Mouse (Mus musculus): ENCODE results near the gene Ankdd1b. TPM values are rescaled to one million over a fixed set of nuclear protein-coding genes. Genes with fewer than 3 reads are reported as not detected.

The Ankdd1b gene
- total RNA-seq, 2 experiments from 2014 or later: not detected

- DNase-seq (ENCODE audit: extremely low spot score in 1 of 2, low spot score in 1 of 2): no peak
Observed at GRCm38 (mm10) chr13:96457566-96457965, 13.4 kb downstream of the Ankdd1b start.

DNA sequence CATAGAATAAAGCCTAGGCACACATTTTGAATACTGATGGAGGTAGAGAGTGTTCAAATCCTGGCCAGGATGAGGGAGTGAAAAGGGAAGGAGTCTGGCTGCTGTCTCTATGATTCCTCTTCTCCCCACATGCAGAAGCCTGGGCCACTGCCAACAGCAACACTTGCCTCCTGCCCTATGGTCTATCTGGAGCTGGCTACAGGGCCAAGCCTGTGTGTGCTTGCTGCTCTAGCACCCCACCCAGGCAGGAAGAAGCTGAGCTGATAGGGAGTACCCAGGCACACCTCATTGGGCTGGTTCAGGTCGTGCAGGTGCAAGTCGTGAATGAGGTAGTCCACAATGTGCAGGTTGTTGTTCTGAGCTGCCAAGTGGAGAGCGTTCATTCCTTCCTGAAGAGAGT lies 16.7 kb downstream of the Ankdd1b start:
- DNase-seq (ENCODE audit: extremely low spot score in 1 of 2, low spot score in 1 of 2): no peak

DNA sequence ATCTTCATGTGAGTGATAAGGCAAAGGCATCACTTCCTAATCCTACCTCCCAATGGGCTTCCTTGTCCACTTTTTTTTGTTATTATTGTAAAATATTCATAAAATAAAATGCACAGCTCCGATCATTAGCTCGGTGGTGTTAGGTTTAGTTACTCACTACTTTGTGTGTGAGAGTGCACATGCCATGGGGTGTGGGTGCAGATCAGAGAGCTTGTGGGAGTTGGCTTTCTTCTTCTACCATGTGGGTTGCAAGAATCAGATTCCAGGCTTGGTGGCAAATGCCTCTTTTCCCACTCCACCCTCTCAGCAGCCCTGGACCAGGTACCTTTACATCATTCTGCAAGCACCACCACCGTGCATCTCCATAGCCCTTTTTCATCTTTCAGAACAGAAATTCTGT lies 18.4 kb downstream of the Ankdd1b start:
- no peak for DNase-seq (ENCODE audit: extremely low spot score in 1 of 2, low spot score in 1 of 2)

DNA sequence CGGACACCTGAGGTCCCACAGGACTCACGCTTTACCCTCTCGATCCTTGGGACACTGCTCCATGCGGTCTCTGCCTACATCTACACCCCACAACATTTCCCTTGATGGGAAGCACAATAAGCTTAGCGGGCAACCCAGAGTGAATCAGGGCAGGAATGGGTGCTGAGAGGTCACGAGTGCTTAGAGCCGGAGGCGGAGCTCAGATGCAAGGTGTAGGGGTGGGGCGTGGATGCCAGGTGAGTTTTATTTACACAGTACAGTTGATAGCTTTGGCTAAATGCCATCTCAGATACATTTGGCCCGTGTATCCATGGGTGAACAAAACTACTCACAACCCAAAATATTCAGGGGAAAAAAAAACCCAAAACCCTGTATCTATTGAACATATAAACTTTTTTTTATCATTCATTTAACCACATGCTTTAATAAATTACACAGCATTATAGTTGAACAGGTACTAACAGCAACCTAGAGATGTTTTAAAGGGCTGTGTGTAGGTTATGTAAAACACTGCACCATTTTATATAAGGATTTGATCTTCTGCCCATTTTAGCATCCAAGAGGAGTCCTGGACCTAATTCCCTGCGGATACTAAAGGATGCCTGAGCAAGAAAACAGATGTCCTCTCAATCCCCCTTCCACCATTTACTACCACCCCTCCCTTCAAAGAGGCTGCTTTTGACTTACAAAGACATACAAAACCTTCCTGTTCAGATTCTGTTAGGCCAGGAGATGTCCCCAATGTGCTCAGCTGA lies 19.4 kb downstream of the Ankdd1b start:
- DNase-seq (ENCODE audit: extremely low spot score in 1 of 2, low spot score in 1 of 2): no peak

- DNase-seq (ENCODE audit: extremely low spot score in 1 of 2, low spot score in 1 of 2): no peak
Observed at GRCm38 (mm10) chr13:96450869-96451268, 20.1 kb downstream of the Ankdd1b start.

DNA sequence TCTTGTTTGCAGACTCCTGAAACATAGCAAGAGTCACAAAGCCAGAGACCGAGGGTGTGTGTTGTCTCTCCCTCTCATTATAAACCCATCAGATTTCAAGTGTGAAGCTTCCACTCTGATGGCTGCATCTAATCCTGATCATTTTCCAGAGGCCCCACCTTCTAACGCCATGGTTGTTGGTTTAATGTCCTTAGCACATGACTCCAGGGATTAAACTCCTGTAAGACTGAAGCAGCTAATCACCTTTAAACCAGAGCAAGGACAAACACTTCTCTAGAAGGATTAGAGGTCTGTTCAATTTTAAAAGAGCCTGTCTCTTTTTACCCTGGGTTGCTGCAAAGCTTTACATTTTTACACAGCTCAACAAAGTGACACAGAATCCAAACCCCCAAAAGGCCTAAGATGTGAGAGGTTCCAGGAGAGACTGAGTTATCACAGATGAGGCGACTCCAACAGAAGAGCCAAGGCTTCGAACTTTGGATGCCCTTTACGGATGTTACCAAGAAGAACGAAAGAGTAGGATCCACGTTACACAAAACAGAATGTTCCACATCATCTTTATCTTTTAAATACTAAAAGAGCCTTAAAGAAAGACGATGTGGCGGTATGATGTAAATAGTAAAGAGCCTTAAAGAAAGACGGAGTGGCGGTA lies 20.7 kb downstream of the Ankdd1b start:
- no peak for DNase-seq (ENCODE audit: extremely low spot score in 1 of 2, low spot score in 1 of 2)

GRCm38 (mm10) chr13:96440436-96440835 lies 30.6 kb downstream of the Ankdd1b start:
- no peak for DNase-seq (ENCODE audit: extremely low spot score in 1 of 2, low spot score in 1 of 2)

GRCm38 (mm10) chr13:96436921-96437320 lies 34.1 kb downstream of the Ankdd1b start:
- no peak for DNase-seq (ENCODE audit: extremely low spot score in 1 of 2, low spot score in 1 of 2)

GRCm38 (mm10) chr13:96435793-96436192 lies 35.2 kb downstream of the Ankdd1b start:
- no peak for DNase-seq (ENCODE audit: extremely low spot score in 1 of 2, low spot score in 1 of 2)

DNA sequence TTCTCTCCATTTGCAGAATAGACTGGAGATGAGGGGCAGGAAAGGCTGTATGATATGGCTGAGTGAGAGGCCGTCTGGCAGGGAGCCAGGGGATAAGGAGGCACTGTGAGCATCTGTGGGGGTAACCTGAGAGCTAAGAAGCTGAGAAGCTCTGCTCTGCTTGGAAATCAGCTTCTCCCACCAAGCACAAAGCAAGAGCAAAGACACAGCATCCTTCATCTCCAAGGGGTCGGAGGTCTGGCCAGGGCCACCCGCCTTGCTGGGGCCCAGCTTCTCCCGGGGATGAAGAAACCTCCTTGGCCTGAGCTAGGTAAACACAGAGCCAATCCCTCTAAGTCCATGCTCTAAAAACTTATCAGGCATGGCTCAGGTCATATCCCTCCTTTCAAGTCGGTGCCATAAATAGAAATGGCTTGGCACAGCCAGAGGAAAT lies 36.1 kb downstream of the Ankdd1b start:
- DNase-seq (ENCODE audit: extremely low spot score in 1 of 2, low spot score in 1 of 2): no peak

DNA sequence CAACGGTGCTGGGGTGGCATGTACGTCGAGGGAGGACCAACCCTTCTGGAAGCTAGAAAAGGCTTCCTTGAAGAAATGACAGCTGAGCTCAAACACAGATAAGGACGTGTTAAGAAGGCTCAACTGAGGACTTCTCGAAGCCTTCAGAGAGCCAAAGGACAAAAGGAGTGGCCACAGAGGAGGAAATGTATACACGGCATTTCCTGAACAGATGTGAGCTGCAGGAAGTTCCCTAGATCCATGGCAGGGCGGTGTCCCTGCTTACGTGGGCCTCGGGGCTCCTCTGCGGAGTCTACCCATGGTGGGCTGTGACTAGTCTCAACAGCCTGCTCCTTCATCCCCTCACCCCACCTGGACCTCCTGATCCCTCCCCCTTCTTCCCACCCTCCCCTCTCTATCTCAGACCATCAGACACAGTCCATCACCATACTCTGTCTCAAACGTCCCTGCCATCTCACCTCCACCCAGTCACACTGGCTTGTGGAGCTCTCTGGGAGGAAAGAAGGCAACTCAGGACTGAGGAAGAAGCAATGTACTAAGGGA lies 37.3 kb downstream of the Ankdd1b start:
- no peak for DNase-seq (ENCODE audit: extremely low spot score in 1 of 2, low spot score in 1 of 2)

- DNase-seq (ENCODE audit: extremely low spot score in 1 of 2, low spot score in 1 of 2): no peak
Observed at GRCm38 (mm10) chr13:96433041-96433440, 38.0 kb downstream of the Ankdd1b start.

DNA sequence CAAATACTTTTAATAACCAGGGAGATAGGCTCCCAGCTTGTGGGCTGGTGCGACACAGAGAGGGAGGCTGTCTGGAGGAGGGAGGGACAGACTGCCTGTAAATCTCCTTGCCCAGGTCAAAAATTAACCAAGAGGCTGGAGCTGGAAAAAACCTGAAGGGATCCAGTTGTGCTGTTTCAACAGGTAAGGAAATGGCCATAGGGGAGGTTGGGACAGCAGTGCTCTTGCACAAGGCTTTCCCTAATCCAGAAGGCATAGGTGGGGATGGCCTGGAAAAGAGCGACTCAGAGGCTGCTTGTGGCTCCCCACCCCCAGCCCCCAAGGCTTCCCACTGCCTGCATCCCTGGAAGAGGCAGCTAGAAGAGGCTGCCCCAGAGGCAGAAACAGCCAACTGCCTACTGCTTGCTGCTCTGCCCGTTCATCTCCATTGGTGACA lies 38.6 kb downstream of the Ankdd1b start:
- DNase-seq (ENCODE audit: extremely low spot score in 1 of 2, low spot score in 1 of 2): no peak

DNA sequence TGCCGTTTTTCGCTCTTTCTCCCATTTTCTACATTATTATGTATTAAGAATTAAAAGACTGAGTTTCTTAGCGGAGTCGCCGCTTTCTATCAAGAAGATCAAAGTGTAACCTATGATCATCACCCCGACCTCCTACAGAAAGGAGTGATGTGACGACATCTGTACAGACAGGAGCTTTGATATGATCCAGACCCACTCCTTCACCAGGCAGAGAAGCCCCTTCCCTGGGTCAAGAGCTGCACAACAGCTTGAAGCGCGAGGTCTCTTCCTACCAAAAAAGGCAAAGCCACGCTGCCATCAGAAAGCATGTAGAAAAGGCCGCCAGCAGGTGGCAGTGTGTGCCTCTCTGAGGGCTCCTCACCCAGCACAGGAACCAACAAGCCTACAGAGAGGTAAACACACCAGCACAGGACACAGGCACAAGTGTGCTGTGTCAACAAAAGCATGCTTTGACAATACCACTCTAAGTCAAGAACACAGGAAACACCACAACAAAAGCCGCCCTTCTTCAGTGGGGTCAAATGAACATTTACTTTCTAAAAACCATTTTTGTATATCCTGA lies 39.3 kb downstream of the Ankdd1b start:
- peak; percentile 85 to 98 for DNase-seq (ENCODE audit: extremely low spot score in 1 of 2, low spot score in 1 of 2)

GRCm38 (mm10) chr13:96428531-96428930 lies 42.5 kb downstream of the Ankdd1b start:
- no peak for DNase-seq (ENCODE audit: extremely low spot score in 1 of 2, low spot score in 1 of 2)

- DNase-seq (ENCODE audit: extremely low spot score in 1 of 2, low spot score in 1 of 2): no peak
Observed at GRCm38 (mm10) chr13:96426044-96426443, 45.0 kb downstream of the Ankdd1b start.

GRCm38 (mm10) chr13:96424496-96425274 lies 46.3 kb downstream of the Ankdd1b start:
- no peak for DNase-seq (ENCODE audit: extremely low spot score in 1 of 2, low spot score in 1 of 2)

- DNase-seq (ENCODE audit: extremely low spot score in 1 of 2, low spot score in 1 of 2): no peak
Observed at GRCm38 (mm10) chr13:96421230-96421629, 49.8 kb downstream of the Ankdd1b start.

GRCm38 (mm10) chr13:96418487-96418886 lies 52.5 kb downstream of the Ankdd1b start:
- DNase-seq (ENCODE audit: extremely low spot score in 1 of 2, low spot score in 1 of 2): no peak

DNA sequence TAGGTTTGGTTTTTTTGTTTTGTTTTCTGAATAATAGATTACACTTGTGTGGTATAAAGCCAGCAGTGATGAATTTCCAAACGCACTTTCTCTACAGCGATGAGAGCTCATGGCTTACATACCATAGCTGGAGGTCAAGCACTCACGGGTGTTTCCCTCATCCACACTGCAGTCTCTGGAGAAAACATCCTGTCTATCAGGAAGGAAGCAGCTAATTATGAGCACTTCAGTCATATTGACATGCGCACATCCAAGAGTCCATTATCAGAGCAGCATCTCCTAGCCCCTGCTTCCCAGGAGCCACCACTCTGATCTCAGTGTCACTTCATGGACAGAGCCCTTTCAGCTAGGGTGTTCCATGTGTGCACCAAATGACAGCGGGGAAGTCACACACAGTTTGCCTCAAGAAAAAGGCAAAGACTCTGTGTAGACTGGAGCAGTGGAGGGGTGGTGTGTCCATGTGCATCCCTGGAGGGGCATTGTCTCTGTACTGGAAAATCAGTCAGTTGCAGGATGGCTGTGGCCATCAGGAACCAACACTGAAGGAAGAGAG lies 53.7 kb downstream of the Ankdd1b start:
- DNase-seq (ENCODE audit: extremely low spot score in 1 of 2, low spot score in 1 of 2): no peak
